In the genomic region with DNA sequence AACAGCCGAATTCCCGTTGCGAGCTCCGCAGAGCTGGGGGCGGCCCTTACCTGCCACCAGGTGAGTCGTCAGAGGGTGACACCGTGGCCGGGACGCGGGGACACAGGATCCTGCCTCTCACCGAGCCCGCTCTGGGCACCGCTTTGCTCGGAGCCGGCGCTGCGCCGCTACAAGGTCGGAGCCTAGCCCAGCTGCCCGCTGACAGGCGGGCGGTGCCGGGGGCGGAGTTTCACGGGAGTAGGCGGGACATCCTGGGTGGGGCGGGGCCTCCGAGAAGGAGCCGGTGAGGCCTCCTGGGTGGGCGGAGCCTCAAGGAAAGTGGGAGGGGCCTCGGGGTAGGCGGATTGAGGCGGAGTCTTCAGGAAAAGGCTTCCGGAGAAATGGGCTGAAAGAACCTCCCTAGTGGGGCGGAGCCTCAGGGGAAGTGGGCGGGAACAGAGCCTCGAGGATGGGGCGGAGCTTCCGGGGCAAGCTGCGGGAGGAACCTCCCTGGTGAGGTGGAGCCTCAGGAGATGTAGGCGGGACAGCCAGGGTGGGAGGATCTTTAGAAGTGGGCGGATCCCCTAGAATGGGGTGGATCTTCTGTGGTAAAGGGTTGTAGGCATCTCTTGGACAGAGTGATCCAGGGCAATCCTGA, we compare ENCODE assay signal across 8 mouse cellular contexts. TPM values are rescaled to one million over a fixed set of nuclear protein-coding genes. Genes with fewer than 3 reads are reported as not detected.
DNase-seq lines count a peak whose midpoint lies in the region; ATAC-seq and TF ChIP-seq lines count a peak whose summit lies in the region.

A gene (minus strand): TSS at position 203 of the 637 bp plus-strand sequence.

- peak within 1 kb of the TSS; percentile 61 for H3K4me2 ChIP-seq in hindbrain, postnatal 0 days (ENCODE audit: low read depth, low read length)

- intact Hi-C loops in gastrocnemius, adult 2 months (cut with DNase I) = no loop called here
- intact Hi-C loops in left cerebral cortex, adult 2 months (cut with DNase I) = no loop called here

- no peaks in the 10 kb centered on the region for H3K4me1 ChIP-seq in hindbrain, postnatal 0 days (ENCODE audit: insufficient read depth, low read length)

- no peak for TF ChIP-seq CTCF in gastrocnemius, adult 2 months (IDR thresholded peaks at IDR 0.05)
- TF ChIP-seq CTCF in hindbrain, postnatal 0 days (IDR thresholded peaks at IDR 0.05; ENCODE audit: low read depth) = no peak
- TF ChIP-seq CTCF in left cerebral cortex, adult 2 months (IDR thresholded peaks at IDR 0.05) = no peak

- DNase-seq in ZHBTc4 (ENCODE audit: low read depth, low spot score) = peak; percentile 98
- peak; percentile 99 for DNase-seq in gastrocnemius, adult 2 months
- peak; percentile 93 for DNase-seq in hindbrain, postnatal 0 days (ENCODE audit: low spot score)
- DNase-seq in left cerebral cortex, adult 2 months (ENCODE audit: extremely low spot score in 1 of 2, low spot score in 2 of 2) = peak; percentile 96 to 97
- DNase-seq in right cerebral cortex, adult 2 months (ENCODE audit: low spot score in 2 of 2) = peak; percentile 94 to 96
- DNase-seq in urinary bladder, postnatal 14 days (ENCODE audit: low spot score) = peak; percentile 99

- H3K4me3 ChIP-seq in gastrocnemius, adult 2 months = peak within 1 kb of the TSS; percentile 96
- peak within 1 kb of the TSS; percentile 44 for H3K4me3 ChIP-seq in hindbrain, postnatal 0 days (ENCODE audit: low read length)
- peak within 1 kb of the TSS; percentile 57 for H3K4me3 ChIP-seq in left cerebral cortex, adult 2 months

- peak within 1 kb of the TSS; percentile 89 for H3K27ac ChIP-seq in gastrocnemius, adult 2 months
- H3K27ac ChIP-seq in hindbrain, postnatal 0 days = peak within 1 kb of the TSS; percentile 63
- peak within 1 kb of the TSS; percentile 95 for H3K27ac ChIP-seq in left cerebral cortex, adult 2 months

- WGBS in hindbrain, postnatal 0 days = 3% methylated on average over 40 of the region's 42 CpGs

- no peaks in the 10 kb centered on the region for H3K36me3 ChIP-seq in hindbrain, postnatal 0 days (ENCODE audit: insufficient read depth, low read length)

- H3K27me3 ChIP-seq in hindbrain, postnatal 0 days (ENCODE audit: insufficient read depth, low read length) = no peaks in the 10 kb centered on the region

- H3K9me3 ChIP-seq in hindbrain, postnatal 0 days (ENCODE audit: low read length) = no peaks in the 10 kb centered on the region

- peak; percentile 88 for ATAC-seq in common myeloid progenitor, adult 5-6 weeks (replicated peaks; ENCODE audit: low read depth, poor library complexity, severe bottlenecking)
- ATAC-seq in hindbrain, postnatal 0 days = peak; percentile 85
- peak; percentile 91 for ATAC-seq in megakaryocyte, adult 5-6 weeks (ENCODE audit: poor library complexity, severe bottlenecking)

- H3K9ac ChIP-seq in hindbrain, postnatal 0 days (replicated peaks; ENCODE audit: low read length) = peak within 1 kb of the TSS; percentile 61

RNA-seq across cellular contexts. Expression of the gene that starts here (rescaled TPM):
- total RNA-seq in common myeloid progenitor, adult 5-6 weeks (2017) = 0.87 and 2.9 TPM in 2 replicates
- total RNA-seq in gastrocnemius, adult 2 months (2021) = 10 to 100 TPM in 1 of 2 experiments, 1 to 10 TPM in 1; 7.1 to 11.9 TPM
- total RNA-seq in hindbrain, postnatal 0 days (2014; rRNA removed) = 69.3 and 71.2 TPM in 2 replicates
- 30.8 and 34.5 TPM in 2 replicates for polyA plus RNA-seq in hindbrain, postnatal 0 days (2015; fragmentation: Nextera tagmentation; extraction: Ambion mirVana)
- 10 to 100 TPM; 55.0 to 57.3 TPM for total RNA-seq in left cerebral cortex, adult 2 months (2021)
- 0.62 and 1.4 TPM in 2 replicates for total RNA-seq in megakaryocyte, adult 5-6 weeks (2015)
- 0.12 and 1.3 TPM in 2 replicates for total RNA-seq in megakaryocyte, adult 5-6 weeks (2017)

Comparison
In these comparisons a context has a peak if more than half of its experiments do, and no peak if none do; other contexts are left out.
1. Peak in every context shown above with its lines: DNase-seq, ATAC-seq, H3K4me3 ChIP-seq and H3K27ac ChIP-seq.
2. H3K4me3 ChIP-seq: peak in every context shown above with its lines; median percentile 96 in gastrocnemius, adult 2 months; 57 in left cerebral cortex, adult 2 months; 44 in hindbrain, postnatal 0 days.